19 mouse cellular contexts compared by ENCODE assay signal in the genomic region with DNA sequence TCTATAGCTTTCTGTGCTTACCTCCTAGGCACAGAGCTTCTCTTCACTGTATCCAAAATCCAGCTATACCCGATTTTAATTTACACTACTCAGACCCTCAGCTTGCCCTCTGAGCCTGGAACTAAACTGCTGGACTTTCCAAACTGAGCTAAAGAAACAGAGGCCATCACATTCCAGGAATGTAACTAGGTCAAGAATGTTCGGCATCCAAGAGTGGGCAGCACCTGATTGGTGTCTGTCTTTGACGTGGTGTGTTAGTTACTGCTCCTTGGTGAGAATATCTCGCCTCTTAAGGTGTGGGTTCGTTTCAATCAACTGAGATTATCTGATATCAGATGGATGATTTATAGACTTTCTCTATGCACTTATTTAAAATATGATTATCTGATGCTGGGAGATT.
DNase-seq lines count a peak whose midpoint lies in the region; ATAC-seq and TF ChIP-seq lines count a peak whose summit lies in the region.
"Had no signal": no experiment of that assay in that cellular context is flagged by ENCODE, and none has a peak within 500 bp of the region (broad histone marks: within the 10 kb centered on the region; RNA-seq: fewer than 3 reads in every experiment).

No protein-coding gene starts in this region.

- TF ChIP-seq CTCF in Patski (IDR thresholded peaks at IDR 0.05): no peak
- TF ChIP-seq CTCF in midbrain, postnatal 0 days (IDR thresholded peaks at IDR 0.05): no peak

- CTCF ChIA-PET in Patski (lab: Charles Lee): interaction anchor here (1.0 kb wide), 1 partner anchor 11 kb away, joined by 3 read pairs; no protein-coding TSS in a partner anchor

- ATAC-seq in kidney, embryonic 16.5 days (ENCODE audit: low FRiP score, low TSS enrichment): no peak
- ATAC-seq in Patski: peak; percentile 44
- ATAC-seq in midbrain, postnatal 0 days (ENCODE audit: low FRiP score): no peak
- ATAC-seq: intestine, postnatal 0 days had no signal

- POLR2A ChIA-PET in Patski (lab: Charles Lee): no interaction called here

- no peaks in the 10 kb centered on the region for H3K27me3 ChIP-seq in kidney, embryonic 16.5 days (ENCODE audit: insufficient read depth, low read length)
- H3K27me3 ChIP-seq in Patski: no peaks in the 10 kb centered on the region
- no peaks in the 10 kb centered on the region for H3K27me3 ChIP-seq in midbrain, postnatal 0 days (ENCODE audit: insufficient read depth, low read length)
- H3K27me3 ChIP-seq: forebrain, embryonic 12.5 days; limb, embryonic 15.5 days; neural tube, embryonic 15.5 days had no signal

- WGBS in kidney, embryonic 16.5 days: 47% methylated on average over 5 of the region's 5 CpGs
- 75% methylated on average over 5 of the region's 5 CpGs for WGBS in midbrain, postnatal 0 days

- H3K9ac ChIP-seq in kidney, embryonic 16.5 days (replicated peaks; ENCODE audit: low read length): no peak overlapping the region
- H3K9ac ChIP-seq in midbrain, postnatal 0 days (replicated peaks; ENCODE audit: low read length, poor library complexity, severe bottlenecking): no peak overlapping the region
- H3K9ac ChIP-seq: forebrain, embryonic 12.5 days; hindbrain, embryonic 14.5 days; limb, embryonic 15.5 days; neural tube, embryonic 15.5 days had no signal

- no peak overlapping the region for H3K27ac ChIP-seq in kidney, embryonic 16.5 days (ENCODE audit: low read length)
- H3K27ac ChIP-seq in midbrain, postnatal 0 days (ENCODE audit: low read depth, low read length): no peak overlapping the region
- H3K27ac ChIP-seq: forebrain, embryonic 12.5 days; hindbrain, embryonic 14.5 days; limb, embryonic 15.5 days; neural tube, embryonic 15.5 days had no signal

- peak; percentile 21 for DNase-seq in embryo, embryonic 10.5 days (ENCODE audit: low spot score)
- no peak for DNase-seq in embryo, embryonic 11 days
- DNase-seq in kidney, adult 11 months: peak; percentile 16
- DNase-seq in Patski (ENCODE audit: low read depth, low spot score): no peak
- peak; percentile 17 for DNase-seq in mesoderm, embryonic 11.5 days (ENCODE audit: low read depth, low spot score)
- DNase-seq in midbrain, postnatal 0 days (ENCODE audit: low spot score): no peak
- no peak for DNase-seq in spleen, postnatal 36 days (ENCODE audit: low spot score in 2 of 2)
- DNase-seq: adrenal gland, adult 2 months; cerebellum, adult 11-12 months; layer of hippocampus, adult 9-11 months; right cerebral cortex, adult 18-20 months; spleen, adult 18-20 months had no signal

- no peaks in the 10 kb centered on the region for H3K36me3 ChIP-seq in kidney, embryonic 16.5 days (ENCODE audit: insufficient read depth, low read length)
- no peaks in the 10 kb centered on the region for H3K36me3 ChIP-seq in midbrain, postnatal 0 days (ENCODE audit: insufficient read depth, low read length)
- H3K36me3 ChIP-seq: forebrain, embryonic 12.5 days; limb, embryonic 15.5 days; neural tube, embryonic 15.5 days had no signal

- H3K4me1 ChIP-seq in kidney, embryonic 16.5 days (ENCODE audit: insufficient read depth, low read length): 0 out of 2 replicates have a peak, but pooled peaks cover 6% of the 10 kb centered on the region
- H3K4me1 ChIP-seq in midbrain, postnatal 0 days (ENCODE audit: insufficient read depth, low read length): no peaks in the 10 kb centered on the region
- H3K4me1 ChIP-seq: forebrain, embryonic 12.5 days; limb, embryonic 15.5 days; neural tube, embryonic 15.5 days had no signal

- no peak overlapping the region for H3K4me3 ChIP-seq in kidney, embryonic 16.5 days (ENCODE audit: low read length)
- H3K4me3 ChIP-seq in midbrain, postnatal 0 days (ENCODE audit: low read depth, low read length): no peak overlapping the region
- H3K4me3 ChIP-seq: forebrain, embryonic 12.5 days; limb, embryonic 15.5 days; neural tube, embryonic 15.5 days had no signal

- no peaks in the 10 kb centered on the region for H3K9me3 ChIP-seq in kidney, embryonic 16.5 days (ENCODE audit: low read length)
- H3K9me3 ChIP-seq in midbrain, postnatal 0 days (ENCODE audit: low read length): no peaks in the 10 kb centered on the region
- H3K9me3 ChIP-seq: forebrain, embryonic 12.5 days; limb, embryonic 15.5 days; neural tube, embryonic 15.5 days had no signal

- in situ Hi-C loops in Patski (cut with MboI; ENCODE audit: low pct_unique_long_range_greater_than_20kb): no loop called here

- H3K4me2 ChIP-seq in kidney, embryonic 16.5 days (replicated peaks; ENCODE audit: low read depth, low read length): no peak overlapping the region
- H3K4me2 ChIP-seq in midbrain, postnatal 0 days (ENCODE audit: low read depth, low read length, poor library complexity, severe bottlenecking): no peak overlapping the region
- H3K4me2 ChIP-seq: forebrain, embryonic 12.5 days; hindbrain, embryonic 14.5 days; limb, embryonic 15.5 days; midbrain, embryonic 11.5 days; neural tube, embryonic 15.5 days had no signal

Comparison
In these comparisons a context has a peak if more than half of its experiments do, and no peak if none do; other contexts are left out.
1. DNase-seq: peak in embryo, embryonic 10.5 days (single experiment), kidney, adult 11 months (single experiment) and mesoderm, embryonic 11.5 days (single experiment); none in embryo, embryonic 11 days (single experiment), Patski (single experiment), midbrain, postnatal 0 days (single experiment) and spleen, postnatal 36 days (0 of 2).